Mouse (Mus musculus) forebrain, postnatal 0 days (tissue): ENCODE data around the gene Cpne4. TPM values are rescaled to one million over a fixed set of nuclear protein-coding genes. Genes with fewer than 3 reads are reported as not detected.

Experiments
- ATAC-seq: fragments of 200-750 bp; cut with Nextera tagmentation; 2 replicates; pipeline ENCODE4 v1.8.0; 2017; ENCODE audit warnings: mild to moderate bottlenecking, moderate library complexity
- DNase-seq: peaks from one replicate; pipeline ENCODE4 v3.0.0-alpha.2; 2015
- H3K27ac ChIP-seq: fragments of 300-500 bp; sonication (generic); 2 replicates; pipeline ENCODE4 v1.5.1; 2014; ENCODE audit warnings: low read depth, mild to moderate bottlenecking, antibody characterized with exemption, low read length, moderate library complexity, mixed read lengths
- H3K27me3 ChIP-seq: fragments of 300-500 bp; sonication (generic); 2 replicates; pipeline ENCODE4 v1.6.1; 2014; ENCODE audit warnings: mild to moderate bottlenecking, low read length, mixed read lengths; ENCODE audit not compliant: insufficient read depth
- H3K36me3 ChIP-seq: fragments of 300-500 bp; sonication (generic); 2 replicates; pipeline ENCODE4 v1.6.1; 2014; ENCODE audit warnings: mild to moderate bottlenecking, moderate library complexity; ENCODE audit not compliant: insufficient read depth
- H3K4me1 ChIP-seq: fragments of 300-500 bp; sonication (generic); 2 replicates; pipeline ENCODE4 v1.6.1; 2014; ENCODE audit warnings: antibody characterized with exemption; ENCODE audit not compliant: insufficient read depth
- H3K4me2 ChIP-seq: fragments of 300-500 bp; sonication (generic); 2 replicates; pipeline ENCODE4 v1.6.1; 2014; ENCODE audit warnings: low read depth, mild to moderate bottlenecking, moderate library complexity
- H3K4me3 ChIP-seq: fragments of 300-500 bp; sonication (generic); 2 replicates; pipeline ENCODE4 v1.5.1; 2014; ENCODE audit warnings: low read depth, low read length, mixed read lengths
- H3K9ac ChIP-seq: fragments of 300-500 bp; sonication (generic); 2 replicates; pipeline ENCODE4 v1.6.1; 2014; ENCODE audit warnings: mild to moderate bottlenecking
- H3K9me3 ChIP-seq: fragments of 300-500 bp; sonication (generic); 2 replicates; pipeline ENCODE4 v1.6.1; 2016; ENCODE audit warnings: low read length
- CTCF ChIP-seq: sonication (generic); IDR thresholded peaks from 2 replicates; pipeline ENCODE4 v1.5.1; 2016; ENCODE audit warnings: antibody characterized with exemption, control low read depth, low read depth
- WGBS: fragments of 180-500 bp; shearing (Covaris S2); extraction: QIAGEN DNeasy Blood & Tissue Kit; methylation state at CpG from one replicate; pipeline ENCODE4 v1.1.7; 2014; 5-methylcytosine and 5-hydroxymethylcytosine counted together
- polyA plus RNA-seq: library from polyadenylated mRNA; unstranded; fragments of >200 nt; fragmentation: Nextera tagmentation; extraction: Ambion mirVana; gene quantifications from 2 replicates; pipeline ENCODE4 v1.2.1, GENCODE M21; 2015
- total RNA-seq: library from RNA; depleted of rRNA; stranded (reverse); fragments of >200 nt; gene quantifications from 2 replicates; pipeline ENCODE4 v1.2.3, GENCODE M21; 2014

The Cpne4 gene
- total and polyA plus RNA-seq, 2 experiments from 2014 or later = 42.8 to 70.4 TPM

DNA sequence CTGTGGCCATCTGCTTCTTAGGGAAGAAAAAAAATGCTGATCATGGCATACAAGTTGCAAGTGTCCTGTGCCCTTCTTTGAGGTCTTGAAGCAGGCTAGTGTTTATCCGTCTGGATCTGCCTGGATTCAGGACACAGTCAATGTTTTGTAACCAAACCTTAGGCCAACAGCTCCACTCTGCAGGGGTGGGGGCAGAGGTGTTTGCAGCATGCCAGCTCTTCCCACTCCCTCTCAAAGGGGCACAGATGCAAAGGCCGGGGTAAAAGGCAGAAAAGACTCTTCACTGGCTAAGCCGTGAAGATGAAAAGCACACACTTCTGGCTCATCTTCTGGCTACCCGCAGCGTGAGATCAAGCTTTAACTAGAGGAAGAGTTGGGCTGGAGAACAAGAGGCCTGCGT, 69.6 kb downstream of the Cpne4 start:
- no peak overlapping the region for H3K9ac ChIP-seq
- no peak for ATAC-seq
- DNase-seq = no peak
- H3K4me1 ChIP-seq = peaks cover 7% of the 10 kb centered on the region
- no peak overlapping the region for H3K4me3 ChIP-seq
- no peak overlapping the region for H3K4me2 ChIP-seq
- WGBS = 44% methylated on average over 6 of the region's 6 CpGs
- TF ChIP-seq CTCF = no peak
- peak overlapping the region; percentile 29; the same call in 1 of the 2 replicates for H3K27ac ChIP-seq
- no peaks in the 10 kb centered on the region for H3K27me3 ChIP-seq
- H3K9me3 ChIP-seq = no peaks in the 10 kb centered on the region
- H3K36me3 ChIP-seq = no peaks in the 10 kb centered on the region

DNA sequence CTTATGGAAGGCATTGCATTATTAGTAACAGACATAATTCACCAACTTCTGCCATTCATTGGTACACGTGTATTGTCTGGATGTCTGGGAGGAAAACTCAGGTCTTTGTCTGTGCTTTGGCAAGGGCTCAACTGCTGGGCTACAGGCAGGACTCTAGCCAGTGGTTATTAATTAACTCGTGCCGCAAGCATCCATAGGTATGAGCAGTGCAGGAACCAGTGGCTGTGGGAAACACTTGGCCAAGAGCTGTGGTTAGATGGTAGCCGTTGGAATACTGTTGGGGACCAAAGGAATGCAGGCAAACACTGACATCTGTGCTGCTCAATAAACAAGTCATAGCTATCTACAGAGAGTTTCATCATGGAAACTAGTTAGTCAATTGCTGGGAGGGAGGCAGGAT, 76.5 kb downstream of the Cpne4 start:
- Histone ChIP-seq H3K4me2 (no peak overlapping the region), H3K27me3 (no peaks in the 10 kb centered on the region), H3K9me3 (no peaks in the 10 kb centered on the region), H3K9ac (no peak overlapping the region), H3K4me1 (no peaks in the 10 kb centered on the region), H3K27ac (no peak overlapping the region), H3K4me3 (no peak overlapping the region), H3K36me3 (no peaks in the 10 kb centered on the region)
- DNase-seq (no peak), ATAC-seq (no peak)
- WGBS = 51% methylated on average over 4 of the region's 4 CpGs
- no peak for TF ChIP-seq CTCF

DNA sequence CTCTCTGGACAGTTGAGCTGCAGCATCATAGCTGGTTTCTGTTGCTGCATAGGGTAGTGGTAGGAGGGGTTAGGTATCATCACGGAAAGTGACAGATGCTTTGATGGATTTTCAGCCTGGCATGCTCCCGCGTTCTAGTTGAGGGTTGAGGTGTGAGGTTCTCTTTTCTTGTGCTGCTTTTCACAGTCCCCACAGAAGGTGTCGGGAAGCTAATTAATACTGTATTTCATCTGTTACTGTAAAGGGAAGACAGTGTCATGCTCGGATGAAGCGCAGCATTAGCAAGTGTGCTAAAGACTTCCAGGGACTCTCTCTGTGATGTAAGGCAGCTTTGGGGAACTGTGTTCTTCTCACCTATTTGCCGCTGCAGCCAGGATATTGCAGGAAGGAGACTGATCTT, 80.7 kb downstream of the Cpne4 start:
- no peaks in the 10 kb centered on the region for H3K9me3 ChIP-seq
- no peak for ATAC-seq
- no peaks in the 10 kb centered on the region for H3K4me1 ChIP-seq
- no peak overlapping the region for H3K9ac ChIP-seq
- WGBS = 54% methylated on average over 7 of the region's 7 CpGs
- no peak overlapping the region for H3K27ac ChIP-seq
- no peaks in the 10 kb centered on the region for H3K27me3 ChIP-seq
- no peak overlapping the region for H3K4me3 ChIP-seq
- DNase-seq = peak; percentile 30
- no peak for TF ChIP-seq CTCF
- no peaks in the 10 kb centered on the region for H3K36me3 ChIP-seq
- H3K4me2 ChIP-seq = no peak overlapping the region

DNA sequence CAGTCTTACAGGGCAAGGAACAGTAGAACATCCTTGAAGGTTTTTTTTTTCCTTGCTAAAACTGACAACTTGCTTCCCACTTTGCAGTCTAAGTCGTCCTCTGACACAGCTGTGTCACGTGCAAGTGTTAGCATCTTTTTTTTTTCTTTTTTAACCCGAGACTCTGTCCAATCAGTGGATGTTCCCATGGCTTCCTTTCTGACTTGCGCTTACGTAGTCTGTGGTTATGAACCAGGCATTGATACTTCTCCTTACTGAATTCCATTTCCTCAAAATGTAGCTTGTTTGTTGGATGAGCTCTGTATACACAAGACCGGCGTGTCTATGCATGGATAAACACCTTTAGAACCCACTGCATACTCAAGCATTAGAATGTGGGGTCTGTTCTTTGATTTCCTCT, 82.2 kb downstream of the Cpne4 start:
- ATAC-seq (no peak), DNase-seq (no peak)
- Histone ChIP-seq H3K9me3 (no peaks in the 10 kb centered on the region), H3K4me2 (no peak overlapping the region), H3K4me3 (no peak overlapping the region), H3K27me3 (no peaks in the 10 kb centered on the region), H3K4me1 (no peaks in the 10 kb centered on the region), H3K9ac (no peak overlapping the region), H3K36me3 (no peaks in the 10 kb centered on the region), H3K27ac (no peak overlapping the region)
- WGBS = 82% methylated on average over 7 of the region's 7 CpGs
- TF ChIP-seq CTCF = no peak

DNA sequence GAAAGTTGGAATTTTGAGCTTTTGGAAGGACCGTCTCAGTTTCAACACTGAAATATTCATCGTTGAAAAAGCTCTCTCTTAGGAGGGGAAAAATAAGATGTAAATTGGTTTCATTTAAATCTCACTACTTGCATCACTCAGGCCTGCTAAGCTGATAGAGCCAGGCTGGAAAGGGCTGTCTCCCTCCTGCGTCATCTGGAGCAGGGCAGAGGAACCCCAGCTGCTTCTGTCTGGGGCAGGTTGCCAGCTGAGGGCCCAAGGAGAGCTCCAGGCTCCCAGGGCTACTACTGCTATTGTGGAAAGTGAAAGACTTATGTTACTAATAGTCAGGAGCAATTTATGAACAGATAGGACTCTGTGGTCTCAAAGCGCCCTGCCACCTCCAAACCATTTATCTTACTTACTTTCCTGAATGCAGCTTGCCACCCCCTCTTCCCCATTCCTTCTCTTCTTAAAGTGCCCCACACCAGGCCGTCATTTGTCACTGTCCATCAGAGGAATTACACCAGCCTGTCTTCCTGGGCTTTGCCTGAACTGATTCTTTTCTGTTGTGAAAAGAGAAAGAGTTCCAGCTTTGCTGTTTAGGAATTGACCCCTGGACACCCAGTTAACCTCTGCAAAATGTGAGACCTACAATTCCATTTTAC, 99.4 kb downstream of the Cpne4 start:
- Histone ChIP-seq H3K4me3 (no peak overlapping the region), H3K27me3 (no peaks in the 10 kb centered on the region), H3K9ac (no peak overlapping the region), H3K27ac (peak overlapping the region; percentile 3; the same call in 1 of the 2 replicates), H3K4me2 (no peak overlapping the region), H3K9me3 (no peaks in the 10 kb centered on the region), H3K36me3 (no peaks in the 10 kb centered on the region), H3K4me1 (no peaks in the 10 kb centered on the region)
- peak; percentile 92 for ATAC-seq
- no peak for TF ChIP-seq CTCF
- WGBS = 57% methylated on average over 5 of the region's 5 CpGs
- DNase-seq = peak; percentile 43

DNA sequence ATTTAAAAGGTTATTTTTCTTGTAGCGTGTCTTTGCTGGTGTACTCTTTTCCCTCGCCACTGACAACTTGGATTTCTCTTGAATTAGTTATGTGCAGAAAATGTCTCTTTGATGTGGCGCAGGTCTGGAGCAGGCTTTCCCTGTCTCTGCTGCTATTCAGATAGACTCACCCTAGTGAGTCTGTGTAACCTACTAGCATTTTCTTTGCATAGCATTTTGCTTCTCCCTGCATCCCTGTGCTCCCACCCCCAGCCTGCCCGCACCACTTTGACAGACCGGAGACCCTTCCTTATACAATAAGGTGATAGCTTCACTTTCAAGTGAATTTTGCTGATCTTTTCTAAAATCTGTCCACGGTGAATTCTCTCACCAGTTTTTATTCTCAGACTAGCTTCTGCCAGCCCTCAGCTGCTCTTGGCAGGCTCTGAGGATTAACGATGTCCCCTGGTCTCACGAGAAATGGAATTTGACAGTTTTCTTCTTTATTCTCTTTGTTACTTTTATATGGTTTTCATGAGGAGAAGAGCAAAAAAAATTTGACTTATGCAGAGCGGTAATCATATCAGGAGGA, 105.7 kb downstream of the Cpne4 start:
- Histone ChIP-seq H3K4me1 (no peaks in the 10 kb centered on the region), H3K27ac (peak overlapping the region; percentile 17; the same call in 1 of the 2 replicates), H3K4me2 (no peak overlapping the region), H3K4me3 (no peak overlapping the region), H3K27me3 (no peaks in the 10 kb centered on the region), H3K9me3 (no peaks in the 10 kb centered on the region), H3K9ac (no peak overlapping the region), H3K36me3 (no peaks in the 10 kb centered on the region)
- DNase-seq = peak; percentile 25
- 41% methylated on average over 9 of the region's 9 CpGs for WGBS
- peak; percentile 67 for ATAC-seq
- TF ChIP-seq CTCF = no peak

DNA sequence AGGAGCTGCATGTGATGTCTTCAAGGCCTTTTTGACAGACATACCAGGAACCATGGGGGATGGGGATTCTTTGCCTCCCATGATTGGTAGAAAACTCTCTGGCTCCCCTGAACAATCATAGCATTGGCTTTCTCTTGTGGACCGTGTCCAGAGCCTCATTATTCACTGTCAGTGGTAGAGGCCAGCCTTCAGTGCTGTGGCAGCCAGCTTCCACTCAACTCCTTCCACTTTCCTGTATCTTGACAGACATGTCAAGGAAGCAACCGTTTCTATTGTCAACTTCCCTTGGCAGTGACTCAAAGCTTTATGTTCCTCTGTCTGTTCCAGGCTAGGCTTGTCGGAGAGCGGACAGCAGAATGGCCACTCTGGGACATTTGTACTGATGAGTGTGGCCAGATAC, 112.7 kb downstream of the Cpne4 start:
- Histone ChIP-seq H3K9ac (no peak overlapping the region), H3K4me3 (no peak overlapping the region), H3K4me1 (no peaks in the 10 kb centered on the region), H3K27me3 (no peaks in the 10 kb centered on the region), H3K4me2 (no peak overlapping the region), H3K27ac (no peak overlapping the region), H3K9me3 (no peaks in the 10 kb centered on the region), H3K36me3 (no peaks in the 10 kb centered on the region)
- 59% methylated on average over 4 of the region's 4 CpGs for WGBS
- no peak for DNase-seq
- no peak for ATAC-seq
- TF ChIP-seq CTCF = no peak
